Mouse (Mus musculus): ENCODE measurements around the gene Gm11437.

The Gm11437 gene

DNA sequence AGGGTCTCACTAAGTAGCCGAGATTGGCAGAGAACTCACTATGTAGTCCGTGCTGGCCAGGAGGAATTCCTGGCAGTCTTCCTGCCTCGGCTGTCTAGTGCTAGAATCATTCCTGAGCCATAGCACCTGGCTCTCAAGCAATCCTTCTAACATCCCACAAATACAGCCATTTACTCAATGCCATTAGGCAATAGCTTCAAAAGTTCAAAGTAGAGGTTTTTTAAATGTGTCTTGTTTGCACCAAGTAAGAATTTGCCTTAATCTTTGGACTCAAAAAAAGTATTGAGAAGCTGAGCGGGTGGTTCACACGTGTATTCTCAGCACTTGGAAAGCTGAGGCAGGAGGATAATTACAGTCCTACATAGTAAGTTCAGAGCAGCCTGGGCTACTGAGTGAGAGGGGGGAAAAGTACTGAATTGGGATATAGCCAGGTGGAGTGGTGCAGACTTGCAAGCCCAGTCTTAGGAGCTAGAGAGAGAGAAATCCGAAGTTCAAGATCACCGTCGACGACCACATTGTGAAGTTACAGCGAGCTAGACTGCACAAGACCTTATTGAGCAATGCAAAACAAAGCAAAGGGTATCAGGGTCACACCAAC lies 22.0 kb downstream of the Gm11437 start:
- no peak for DNase-seq (ENCODE audit: low read depth, low spot score)

DNA sequence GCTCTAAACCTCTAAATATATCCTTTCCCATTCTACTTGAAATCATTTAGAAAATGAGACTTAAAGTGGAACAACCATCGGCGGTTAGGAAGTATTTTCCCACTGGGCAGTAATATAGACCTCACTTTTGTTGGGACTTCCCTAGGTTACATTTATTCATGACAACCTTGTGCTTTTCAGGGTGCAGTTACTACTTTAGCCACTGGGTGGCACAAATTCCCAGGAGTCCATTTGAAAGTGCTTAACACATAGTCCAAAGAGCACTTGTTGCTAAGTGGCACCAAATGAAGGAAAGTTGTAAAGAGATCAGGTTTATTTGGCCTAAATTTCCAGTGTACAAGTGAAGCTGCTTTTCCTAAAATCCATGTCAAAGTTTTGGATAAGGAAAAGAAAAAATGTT lies 25.5 kb downstream of the Gm11437 start:
- peak; percentile 54 for DNase-seq (ENCODE audit: low read depth, low spot score)

DNA sequence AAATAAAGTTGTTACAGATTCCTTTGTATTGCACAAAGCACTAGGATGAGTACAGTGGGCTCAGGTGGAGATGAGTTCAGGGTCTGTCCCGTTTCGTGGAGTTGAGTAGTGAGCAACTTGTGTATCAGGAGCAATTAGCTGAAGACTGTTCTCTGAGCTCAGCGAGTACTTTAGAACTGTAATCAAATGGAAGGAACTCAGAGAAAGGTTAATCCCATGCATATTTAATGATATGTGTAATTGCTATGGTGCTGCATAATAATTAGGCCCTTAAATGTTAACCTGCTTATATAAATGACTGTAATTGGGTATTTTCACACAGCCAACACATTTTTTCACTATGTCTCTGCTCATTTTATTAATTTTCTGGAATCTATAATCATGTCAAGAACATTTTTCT lies 30.8 kb downstream of the Gm11437 start:
- no peak for DNase-seq (ENCODE audit: low read depth, low spot score)

DNA sequence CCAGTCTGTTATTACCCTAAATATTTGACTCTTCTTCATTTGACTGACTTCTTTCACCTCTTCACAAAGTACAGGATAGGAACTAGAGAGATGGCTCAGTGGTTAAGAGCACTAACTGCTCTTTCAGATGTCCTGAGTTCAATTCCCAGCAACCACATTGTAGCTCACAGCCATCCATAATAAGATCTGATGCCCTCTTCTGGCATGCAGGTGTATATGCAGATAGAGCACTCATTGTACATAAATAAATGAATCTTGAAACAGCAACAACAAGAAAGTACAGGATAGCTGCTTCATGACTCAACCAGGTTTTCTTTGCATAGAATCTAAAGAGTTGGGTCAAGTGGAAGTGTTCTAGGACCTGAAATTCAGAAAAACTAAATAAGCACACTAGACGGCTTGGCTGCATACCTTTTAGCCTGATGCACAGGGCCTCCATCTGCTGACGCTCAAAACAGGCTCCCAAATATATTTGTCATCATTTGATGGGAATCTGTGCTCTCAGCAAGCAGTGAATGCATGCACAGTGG lies 32.9 kb downstream of the Gm11437 start:
- DNase-seq (ENCODE audit: low read depth, low spot score): no peak

DNA sequence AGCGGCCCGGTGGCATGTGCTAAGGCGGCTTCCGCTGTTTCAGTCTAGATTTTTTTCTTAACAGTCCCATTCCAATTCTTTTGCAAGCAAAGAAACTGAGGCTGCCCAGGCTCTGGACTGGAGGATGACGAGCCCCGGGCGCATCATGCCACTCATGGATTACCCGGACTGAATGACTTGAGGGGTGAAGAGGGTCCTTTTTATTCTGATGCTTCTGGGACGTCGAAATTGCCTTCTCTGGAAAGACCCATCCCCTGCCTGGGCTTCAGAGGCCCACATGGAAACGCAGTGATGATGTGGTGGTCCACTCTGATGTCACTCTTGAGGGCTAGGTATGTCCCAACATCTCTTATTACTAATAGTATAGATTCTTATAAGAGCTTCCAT lies 37.5 kb downstream of the Gm11437 start:
- DNase-seq (ENCODE audit: low read depth, low spot score): no peak

DNA sequence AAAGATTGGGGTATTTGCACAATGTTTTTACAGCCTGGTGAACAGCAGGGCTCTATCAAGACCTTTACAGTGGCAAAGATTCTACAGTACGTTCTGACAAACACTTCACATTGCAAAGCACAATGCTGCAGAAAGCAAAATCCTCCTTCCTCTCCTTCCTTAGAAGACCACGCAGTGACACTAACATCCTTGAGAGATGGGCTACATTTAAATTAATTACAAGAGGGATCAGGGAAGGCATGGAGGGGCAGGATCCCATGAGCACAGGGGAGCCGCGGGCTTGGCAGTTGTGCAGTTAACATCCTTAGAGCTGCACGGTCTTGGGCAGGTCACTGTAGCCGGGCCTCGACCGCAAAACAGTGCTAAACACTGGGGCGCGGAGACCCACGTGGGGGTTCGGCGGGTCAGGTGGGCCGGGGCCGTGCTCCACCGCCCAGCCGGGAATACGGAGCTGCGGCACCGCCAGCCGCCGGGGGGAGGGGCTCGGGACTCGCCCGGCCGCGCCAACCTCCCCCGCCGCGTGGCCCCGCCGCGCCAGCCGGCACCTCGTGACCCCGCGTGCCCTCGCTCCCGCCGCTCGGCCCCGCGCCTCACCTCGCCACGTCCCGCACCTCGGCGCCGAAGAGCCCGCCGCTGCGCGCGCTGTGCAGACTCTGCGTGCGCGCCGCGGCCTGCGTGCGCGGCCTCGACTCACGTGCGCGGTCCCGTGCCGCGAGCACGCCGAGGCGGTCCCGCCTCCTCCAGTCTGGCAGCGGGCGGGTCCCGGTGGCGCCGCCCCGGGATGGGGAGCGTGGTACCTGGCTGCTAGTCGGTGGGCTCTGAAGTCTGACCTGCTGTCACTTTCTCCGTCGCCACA lies 38.1 kb downstream of the Gm11437 start, which contains the start of the genes Tada2a and Acaca:
TSS of gene Tada2a (minus strand) at position 658 of the 856 bp plus-strand sequence.
TSS of gene Acaca (plus strand) at position 730 of the 856 bp plus-strand sequence.
- peak; percentile 80 for DNase-seq (ENCODE audit: low read depth, low spot score)

DNA sequence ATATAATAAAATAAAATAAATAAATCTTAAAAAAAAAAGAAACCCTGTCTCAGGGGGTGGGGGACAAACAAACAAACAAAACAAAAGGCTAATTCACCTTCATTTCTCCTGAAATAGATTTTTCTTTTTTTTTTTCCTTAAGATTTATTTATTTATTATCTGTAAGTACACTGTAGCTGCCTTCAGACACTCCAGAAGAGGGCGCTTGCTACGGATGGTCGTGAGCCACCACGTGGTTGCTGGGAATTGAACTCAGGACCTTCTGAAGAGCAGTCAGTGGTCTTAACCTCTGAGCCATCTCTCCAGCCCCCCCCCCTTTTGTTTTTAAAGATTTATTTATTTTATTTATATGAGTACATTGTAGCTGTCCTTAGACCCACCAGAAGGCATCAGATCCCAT lies 39.3 kb downstream of the Gm11437 start:
- no peak for DNase-seq (ENCODE audit: low read depth, low spot score)

DNA sequence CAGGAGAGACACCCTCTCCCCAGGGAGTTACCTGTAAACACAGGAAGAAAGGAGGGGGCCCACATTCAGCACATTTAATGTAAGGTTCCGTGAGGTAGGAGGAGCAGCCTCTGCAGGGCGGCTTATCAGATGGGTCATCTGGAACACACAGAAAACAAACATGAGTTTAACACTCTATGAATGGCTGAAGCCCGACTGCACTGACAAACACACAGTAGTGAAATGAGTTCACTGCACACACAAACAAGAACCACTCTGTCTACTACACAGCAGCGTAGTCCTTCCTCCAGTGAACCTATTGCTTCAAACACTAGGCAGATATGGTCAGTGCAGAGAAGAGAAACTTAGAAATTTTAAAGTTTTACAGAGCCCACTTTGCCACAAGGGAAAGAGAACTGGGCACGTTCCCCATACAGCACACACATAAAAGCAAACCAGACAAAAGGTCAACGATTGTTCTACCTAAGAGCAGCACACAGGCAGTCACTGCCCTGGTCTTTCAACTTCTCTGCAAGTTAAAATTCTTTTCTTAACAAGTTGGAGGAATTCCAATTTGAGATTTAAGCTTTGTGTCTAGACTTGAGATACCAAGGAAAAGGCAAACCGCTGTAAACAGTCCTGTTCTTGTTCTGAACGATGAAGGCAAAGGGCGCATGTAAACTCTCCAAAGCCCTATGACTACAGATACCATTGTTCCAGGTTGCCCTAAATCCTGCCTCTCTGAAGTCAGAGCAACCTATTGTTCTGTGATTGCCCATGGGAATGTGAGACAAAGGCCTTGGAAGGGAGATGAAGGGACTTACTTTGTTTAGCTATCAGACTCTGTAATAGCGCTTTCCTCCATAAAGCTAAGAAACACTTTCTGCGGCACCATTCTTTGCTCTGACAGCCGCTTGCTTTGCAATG lies 46.0 kb downstream of the Gm11437 start:
- no peak for DNase-seq (ENCODE audit: low read depth, low spot score)

DNA sequence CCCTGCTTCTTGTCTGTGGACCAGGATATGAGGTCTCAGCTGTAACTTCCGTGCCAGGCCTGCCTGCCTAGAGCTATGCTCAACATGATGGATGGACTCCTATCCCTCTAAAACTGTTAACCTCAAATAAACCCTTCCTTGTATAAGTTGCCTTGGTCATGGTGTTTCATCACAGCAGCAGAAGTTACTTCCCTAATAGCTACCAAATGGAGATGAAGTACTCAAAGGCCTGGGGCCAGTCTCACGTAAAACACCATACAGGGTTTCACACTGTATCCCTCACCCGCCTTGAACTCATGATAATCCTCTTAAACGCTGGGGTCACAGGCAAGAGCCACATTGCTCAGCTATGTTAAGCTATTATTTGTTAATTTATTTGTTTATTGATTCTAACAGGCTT lies 49.8 kb downstream of the Gm11437 start:
- DNase-seq (ENCODE audit: low read depth, low spot score): no peak

DNA sequence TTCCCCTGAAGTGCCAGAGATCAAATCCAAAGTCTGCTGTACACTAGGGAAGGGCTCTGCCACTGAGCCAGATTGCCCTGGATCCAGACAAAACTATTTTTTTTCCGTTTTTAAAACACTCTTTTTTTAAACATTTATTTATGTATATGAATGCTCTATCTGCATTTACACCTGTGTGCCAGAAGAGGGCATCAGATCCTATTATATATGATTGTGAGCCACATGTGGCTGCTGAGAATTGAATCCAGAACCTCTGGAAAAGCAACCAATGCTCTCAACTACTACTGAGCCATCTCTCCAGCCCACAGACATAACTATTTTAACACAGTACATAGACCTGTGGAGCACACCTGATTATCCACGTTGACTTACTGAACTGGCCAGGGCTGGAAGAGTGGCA lies 51.1 kb downstream of the Gm11437 start:
- no peak for DNase-seq (ENCODE audit: low read depth, low spot score)

DNA sequence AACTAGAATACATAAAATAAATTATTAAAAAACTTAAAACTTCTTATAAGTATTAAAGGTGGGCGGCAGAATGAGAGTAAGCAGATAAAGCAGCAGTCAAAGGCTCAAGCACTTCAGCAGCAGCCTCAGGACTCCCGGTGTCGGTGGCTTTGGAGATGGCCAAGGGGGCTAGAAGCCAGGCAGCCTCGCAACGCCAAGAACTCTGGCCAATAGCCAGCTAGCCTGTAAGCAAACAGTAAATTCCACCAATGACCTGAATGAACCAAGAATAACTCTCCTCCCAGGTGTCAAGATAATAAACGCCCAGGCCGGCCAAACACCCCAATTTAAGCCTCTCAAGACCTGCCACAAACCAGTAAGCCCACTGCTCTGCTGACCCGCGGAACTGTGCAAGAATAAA lies 51.6 kb downstream of the Gm11437 start:
- DNase-seq (ENCODE audit: low read depth, low spot score): no peak

DNA sequence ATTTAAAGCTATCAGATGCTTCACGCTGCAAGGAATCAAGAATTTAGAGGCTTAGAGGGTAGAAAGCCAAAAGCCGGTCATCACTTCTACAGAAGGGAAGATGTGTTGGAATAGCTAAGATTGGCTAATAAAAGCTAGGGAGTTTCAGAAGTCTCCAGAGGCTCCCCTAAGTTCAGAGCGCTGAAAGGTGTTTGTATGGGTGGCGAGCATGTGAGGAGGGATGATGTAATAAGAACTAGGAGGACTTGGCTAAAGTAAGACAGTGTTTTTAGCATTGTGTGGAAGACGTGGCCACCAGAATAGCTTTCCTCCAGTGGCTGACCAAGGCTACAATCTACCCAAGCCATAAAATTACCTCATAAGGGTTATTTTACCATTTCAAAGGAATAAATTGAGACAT lies 53.7 kb downstream of the Gm11437 start:
- no peak for DNase-seq (ENCODE audit: low read depth, low spot score)

DNA sequence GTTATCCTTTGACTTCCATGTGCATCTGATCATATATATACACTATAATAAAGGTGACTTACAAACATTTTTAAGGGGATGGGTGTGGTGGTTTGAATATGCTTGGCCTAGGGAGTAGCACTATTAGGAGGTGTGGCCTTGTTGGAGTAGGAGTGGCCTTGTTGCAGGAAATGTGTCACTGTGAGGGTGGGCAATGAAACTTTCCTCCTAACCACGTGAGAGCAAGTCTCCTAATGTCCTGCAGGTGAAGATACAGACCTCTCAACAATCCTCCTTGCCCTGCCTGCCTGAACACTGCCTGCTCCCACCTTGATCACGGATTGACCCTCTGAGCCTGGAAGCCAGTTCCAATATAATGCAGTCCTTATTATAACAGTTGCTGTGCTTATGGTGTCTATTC lies 60.1 kb downstream of the Gm11437 start:
- DNase-seq (ENCODE audit: low read depth, low spot score): no peak

DNA sequence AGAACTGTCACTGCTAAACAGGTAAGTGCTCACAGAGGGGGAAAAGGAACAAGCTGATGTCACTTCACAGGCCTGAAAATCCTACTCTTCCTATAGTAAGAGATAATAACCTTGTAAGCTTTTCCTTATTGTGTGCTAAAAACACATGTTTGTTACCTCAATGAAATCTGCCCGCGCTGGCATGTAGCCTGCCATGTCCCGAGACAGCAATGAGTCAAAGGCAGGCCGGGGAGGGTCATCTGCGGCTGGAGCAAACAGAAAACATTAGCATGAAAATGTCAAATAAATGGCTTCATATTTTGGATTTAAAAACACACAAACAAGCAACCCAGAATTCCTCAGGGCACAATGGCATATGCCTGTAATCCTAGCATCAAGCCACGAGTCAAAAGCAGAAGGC lies 63.2 kb downstream of the Gm11437 start:
- DNase-seq (ENCODE audit: low read depth, low spot score): no peak

DNA sequence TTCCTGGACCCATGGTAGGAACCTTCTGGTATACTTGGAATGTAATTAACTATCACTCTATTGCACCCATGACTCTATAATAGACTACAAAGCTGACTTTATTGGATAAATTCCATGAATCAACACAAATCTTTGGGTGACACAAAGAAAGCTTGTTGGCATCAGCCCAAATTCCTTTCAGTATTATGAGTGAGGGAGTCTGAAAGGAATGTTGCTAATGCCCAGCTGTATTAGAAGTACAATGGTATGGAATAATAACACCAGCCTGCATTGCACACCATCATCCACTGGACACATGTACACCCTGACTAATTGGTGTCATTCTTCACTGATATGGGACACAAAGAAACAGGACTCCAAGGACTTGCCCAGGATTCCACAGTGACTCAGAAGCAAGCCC lies 66.1 kb downstream of the Gm11437 start:
- DNase-seq (ENCODE audit: low read depth, low spot score): no peak

Measured in retina, postnatal 7 days (tissue).